Mouse (Mus musculus): ENCODE measurements around the gene Ptpn3. TPM values are rescaled to one million over a fixed set of nuclear protein-coding genes. Genes with fewer than 3 reads are reported as not detected.
A peak's percentile ranks its signal among the peaks of the same experiment; 100 is the strongest.

The Ptpn3 gene
- total RNA-seq, 2 experiments from 2014 or later, result 34.3 to 34.8 TPM

DNA sequence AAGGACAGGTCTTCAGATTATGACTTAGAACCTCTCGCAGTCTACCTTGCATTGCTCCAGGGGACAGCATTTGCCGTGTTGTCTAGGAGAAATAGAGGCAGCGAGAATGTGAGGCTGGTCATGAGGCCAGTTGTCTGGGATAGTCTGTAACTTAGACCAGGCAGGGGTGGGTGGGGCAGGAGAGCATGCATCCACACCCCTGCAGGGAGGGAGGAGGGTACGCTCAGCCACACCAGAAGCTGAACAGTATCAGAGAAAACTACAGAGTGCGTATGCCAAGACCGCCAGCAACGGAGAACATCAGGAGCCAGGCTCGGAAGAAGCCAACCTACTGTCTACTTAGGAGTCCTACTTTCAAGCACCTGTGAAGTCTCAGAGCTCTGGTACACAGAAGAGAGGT lies 116.2 kb downstream of the Ptpn3 start:
- no peak for DNase-seq
- intact Hi-C loops (cut with DNase I), result no loop called here

GRCm38 (mm10) chr4:57183493-57183892 lies 118.1 kb downstream of the Ptpn3 start:
- intact Hi-C loops (cut with DNase I), result no loop called here
- peak; percentile 24 to 52 for DNase-seq

DNA sequence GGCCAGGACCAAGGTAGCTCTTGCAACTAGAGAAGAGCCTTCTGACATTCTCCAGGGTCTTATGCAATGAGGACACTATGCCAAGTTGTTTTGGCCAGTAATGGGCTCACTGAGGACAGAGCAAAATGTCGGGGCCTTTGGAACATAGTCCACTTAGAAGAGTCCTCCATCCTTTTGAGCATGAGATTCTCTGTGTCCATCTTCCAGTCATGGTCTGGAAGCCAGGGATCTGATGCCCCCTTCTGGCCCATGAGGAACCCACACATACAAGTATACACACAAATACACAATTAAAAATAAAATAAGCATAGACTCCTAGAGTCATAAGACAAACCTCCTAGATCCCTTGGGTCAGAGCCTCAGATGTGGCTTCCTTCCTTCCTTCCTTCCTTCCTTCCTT lies 120.1 kb downstream of the Ptpn3 start:
- intact Hi-C loops (cut with DNase I), result no loop called here
- DNase-seq, result no peak

- no peak for DNase-seq
- intact Hi-C loops (cut with DNase I), result no loop called here
Measured at GRCm38 (mm10) chr4:57178881-57179280, 122.8 kb downstream of the Ptpn3 start.

GRCm38 (mm10) chr4:57175329-57175728 lies 126.3 kb downstream of the Ptpn3 start:
- intact Hi-C loops (cut with DNase I), result no loop called here
- no peak for DNase-seq

DNA sequence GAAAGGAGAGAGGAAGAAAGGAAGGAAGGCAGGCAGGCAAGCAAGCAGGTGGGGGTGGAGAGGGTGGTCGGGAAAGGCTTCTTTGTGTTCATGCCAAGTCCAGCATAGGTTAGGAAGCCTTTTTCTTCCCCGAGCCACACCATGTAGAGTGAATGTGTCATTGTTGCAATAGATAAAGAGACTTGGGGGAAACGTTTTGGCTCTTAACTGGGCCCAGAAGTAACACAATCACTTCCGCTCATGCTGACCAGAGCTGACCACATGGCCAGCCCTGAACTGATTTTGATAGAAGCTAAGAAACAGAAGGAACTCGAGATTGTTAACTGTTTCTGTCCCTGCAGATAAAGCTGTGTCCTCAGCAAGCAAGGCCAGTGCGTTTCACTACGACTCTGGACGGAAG lies 128.8 kb downstream of the Ptpn3 start:
- intact Hi-C loops (cut with DNase I), result no loop called here
- no peak for DNase-seq

DNA sequence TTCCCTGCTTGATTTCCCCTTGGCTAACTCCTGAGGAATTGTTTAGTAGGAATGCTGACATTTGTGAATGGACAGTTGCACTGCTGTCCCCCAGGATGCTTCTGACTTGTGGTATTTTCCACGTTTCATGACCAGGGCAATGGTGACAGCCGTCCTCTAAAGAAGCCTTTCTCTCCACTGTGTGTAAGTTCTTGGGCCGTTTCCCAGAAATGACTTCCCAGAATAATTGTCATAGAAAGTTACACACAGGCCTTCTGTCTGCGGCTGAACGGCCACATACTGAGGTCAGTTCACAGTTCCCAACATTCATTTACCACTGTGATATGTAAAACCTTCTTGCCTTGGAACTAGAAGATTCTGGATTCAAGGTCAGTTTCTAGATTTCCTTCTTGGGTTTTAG lies 129.8 kb downstream of the Ptpn3 start:
- intact Hi-C loops (cut with DNase I), result no loop called here
- DNase-seq, result peak in 1 of 2 experiments; percentile 50

DNA sequence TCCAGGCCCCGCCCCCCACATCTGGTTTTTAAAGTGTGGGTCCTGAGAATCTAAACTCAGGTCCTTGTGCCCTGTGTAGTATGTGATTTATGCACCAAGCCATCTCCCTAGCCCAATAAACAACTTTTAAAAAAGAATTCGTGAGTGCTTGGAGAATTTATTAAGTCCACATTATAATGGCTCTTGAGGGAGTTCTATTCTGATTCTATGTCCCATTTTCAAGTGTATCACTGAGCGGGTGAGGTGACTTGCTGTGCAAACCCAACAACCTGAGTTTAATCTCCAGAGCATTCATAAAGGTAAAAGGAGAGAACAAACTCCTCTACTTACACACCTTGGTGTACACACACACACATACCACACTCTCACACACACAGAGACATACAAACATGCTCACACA lies 133.0 kb downstream of the Ptpn3 start:
- intact Hi-C loops (cut with DNase I), result no loop called here
- DNase-seq, result no peak

DNA sequence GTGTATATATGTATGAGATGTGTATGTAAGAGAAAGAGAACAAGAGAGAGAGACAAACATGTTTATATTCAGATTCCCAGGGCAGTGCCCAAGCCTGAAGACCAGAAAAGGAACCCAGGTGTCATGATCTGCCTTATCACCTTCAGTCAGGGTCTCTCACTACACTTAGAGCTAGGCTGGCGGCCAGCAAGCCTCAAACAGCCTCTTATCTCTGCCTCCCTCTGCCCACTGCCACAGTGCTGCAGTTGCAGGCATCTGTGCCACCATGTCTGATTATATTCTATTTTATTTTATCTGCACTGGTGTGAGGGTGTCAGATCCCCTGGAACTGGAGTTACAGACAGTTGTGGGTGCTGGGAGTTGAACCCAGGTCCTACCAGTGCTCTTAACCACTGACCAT lies 133.4 kb downstream of the Ptpn3 start:
- intact Hi-C loops (cut with DNase I), result no loop called here
- no peak for DNase-seq

DNA sequence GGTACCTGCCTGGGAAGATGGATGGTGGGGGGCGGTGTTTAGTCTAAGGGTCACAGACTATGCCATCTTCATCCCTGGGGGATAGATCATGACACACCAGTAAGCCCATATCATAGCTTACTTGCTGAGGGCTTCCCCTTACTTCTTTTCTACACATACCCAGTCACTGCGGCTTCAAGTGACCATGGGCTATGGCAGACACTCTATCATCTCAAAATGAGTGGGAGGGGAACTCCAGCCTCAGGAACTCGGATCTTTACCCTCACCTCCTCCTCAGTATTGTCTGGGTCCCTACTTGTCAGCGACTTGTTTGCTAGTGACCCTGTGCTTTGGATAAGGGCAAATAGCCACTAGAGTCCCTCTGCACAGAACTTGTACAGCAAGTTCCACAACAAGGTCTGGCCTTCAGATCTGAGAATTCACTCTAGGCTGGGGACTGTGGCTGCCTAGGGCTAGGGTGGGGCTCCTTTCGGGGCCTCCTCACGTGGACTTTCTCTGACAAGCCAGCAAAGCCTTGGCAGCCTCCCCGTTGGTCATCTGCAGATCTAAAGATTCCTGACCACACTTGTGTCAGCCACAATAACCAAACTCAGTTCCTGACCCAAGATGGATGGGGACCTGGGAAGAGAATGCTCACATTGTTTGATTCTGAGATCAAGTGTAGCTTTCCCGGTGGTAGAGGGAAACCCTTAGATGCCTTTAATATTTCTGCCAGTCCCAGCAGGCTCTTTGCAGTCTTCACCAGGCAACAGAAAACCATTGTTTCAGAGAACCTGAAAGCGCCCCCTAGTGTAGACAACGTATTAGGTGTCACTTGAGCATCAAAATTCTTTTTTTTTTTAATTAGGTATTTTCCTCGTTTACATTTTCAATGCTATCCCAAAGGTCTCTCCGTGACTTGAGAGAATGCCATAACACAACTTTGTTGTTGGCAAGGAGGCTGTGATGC lies 134.4 kb downstream of the Ptpn3 start:
- no peak for DNase-seq
- intact Hi-C loops (cut with DNase I), result no loop called here

DNA sequence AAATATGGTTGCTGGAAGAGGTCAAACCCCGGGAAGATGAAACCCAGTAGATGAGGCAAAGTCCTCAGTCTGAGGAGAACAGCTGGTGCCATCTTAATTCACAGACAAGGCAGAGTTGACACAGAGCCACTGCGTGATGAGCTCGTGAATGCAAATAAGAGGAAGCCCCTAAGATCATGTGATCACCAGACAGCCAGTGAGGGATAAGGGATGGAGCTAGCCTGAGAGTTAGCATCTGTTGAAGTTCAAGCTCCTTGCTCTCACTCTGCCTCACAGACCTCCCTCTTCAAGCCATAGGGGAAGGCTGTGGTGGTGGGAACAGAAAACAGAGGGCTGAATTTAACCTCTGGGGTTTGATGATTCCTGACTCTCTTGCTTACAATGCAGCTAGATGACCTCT lies 136.0 kb downstream of the Ptpn3 start:
- no peak for DNase-seq
- intact Hi-C loops (cut with DNase I), result no loop called here

DNA sequence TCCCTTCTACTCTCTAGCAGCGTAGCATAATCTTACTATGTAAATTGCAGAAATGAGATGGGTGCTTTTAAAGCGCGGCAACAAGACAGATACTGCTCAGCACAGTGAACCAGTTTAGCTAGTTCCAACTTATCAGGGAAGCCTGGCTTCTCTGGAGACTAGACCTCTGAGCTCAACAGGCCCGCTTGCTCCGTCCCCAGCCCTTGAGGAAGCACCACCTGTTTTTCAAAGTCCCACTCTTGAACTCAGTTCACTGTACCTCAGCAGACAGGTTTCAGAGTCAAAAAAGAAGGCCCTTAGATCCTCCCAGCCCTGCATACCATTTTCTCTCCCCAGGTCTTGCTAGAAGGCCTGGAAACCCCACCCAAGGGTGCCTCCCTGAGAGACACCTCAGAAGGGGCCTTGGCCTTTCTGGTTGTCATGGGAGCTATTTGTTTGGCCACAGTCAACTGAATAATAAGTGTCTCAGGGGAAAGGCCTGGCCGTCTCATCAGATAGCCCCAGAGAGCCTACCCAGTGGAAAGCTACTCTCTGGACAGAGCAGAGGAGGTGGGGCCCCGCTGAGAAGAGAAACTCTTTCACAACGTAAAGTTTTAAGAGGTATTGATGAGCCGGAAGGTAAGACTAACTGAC lies 136.9 kb downstream of the Ptpn3 start:
- DNase-seq, result no peak
- intact Hi-C loops (cut with DNase I), result no loop called here

GRCm38 (mm10) chr4:57162789-57163722 lies 138.6 kb downstream of the Ptpn3 start:
- intact Hi-C loops (cut with DNase I), result no loop called here
- no peak for DNase-seq

- no peak for DNase-seq
- intact Hi-C loops (cut with DNase I), result no loop called here
Measured at GRCm38 (mm10) chr4:57160571-57160970, 141.1 kb downstream of the Ptpn3 start.

DNA sequence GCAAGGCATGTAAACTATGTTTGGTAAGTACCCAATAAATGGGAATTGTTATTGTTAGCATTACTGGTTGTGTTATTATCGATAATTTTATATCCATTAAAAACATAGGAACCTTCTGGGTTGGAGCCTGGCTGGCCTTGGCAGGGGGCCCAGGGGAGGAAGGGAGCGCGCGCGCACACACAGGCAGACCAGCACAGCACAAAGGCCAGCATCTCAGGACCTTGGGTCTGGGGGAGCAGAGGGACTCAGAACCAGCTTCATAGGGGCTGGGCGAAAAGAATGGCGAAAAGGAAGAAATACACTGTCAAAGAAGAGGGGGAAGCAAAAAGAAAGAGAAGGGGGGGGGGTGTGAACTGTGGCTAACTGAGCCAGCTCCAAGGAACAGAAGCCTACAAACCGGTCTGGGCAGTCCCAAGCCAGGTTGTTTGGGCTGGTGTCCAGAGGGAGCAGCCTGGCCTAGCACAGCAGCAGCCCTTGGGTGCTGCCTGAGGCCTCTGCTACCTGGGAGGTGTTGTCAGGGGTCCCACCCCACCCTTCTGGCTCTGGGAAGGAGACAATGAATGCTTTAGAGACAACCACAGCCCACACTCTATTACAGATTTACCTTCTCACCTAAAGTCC lies 145.0 kb downstream of the Ptpn3 start:
- intact Hi-C loops (cut with DNase I), result no loop called here

GRCm38 (mm10) chr4:57153838-57154237 lies 147.8 kb downstream of the Ptpn3 start:
- intact Hi-C loops (cut with DNase I), result no loop called here
- DNase-seq, result no peak

More for the DNA sequence above, 145.0 kb downstream of the Ptpn3 start:
- DNase-seq, result no peak

GRCm38 (mm10) chr4:57153068-57153835 lies 148.4 kb downstream of the Ptpn3 start:
- intact Hi-C loops (cut with DNase I), result no loop called here

GRCm38 (mm10) chr4:57148182-57148581 lies 153.5 kb downstream of the Ptpn3 start:
- intact Hi-C loops (cut with DNase I), result no loop called here
- no peak for DNase-seq

More at GRCm38 (mm10) chr4:57153068-57153835, 148.4 kb downstream of the Ptpn3 start:
- DNase-seq, result peak; percentile 21 to 41

Data from heart, postnatal 14 days (tissue).